Mouse (Mus musculus) intestine, embryonic 16.5 days (tissue): ENCODE measurements around the gene Camk1g. TPM values are rescaled to one million over a fixed set of nuclear protein-coding genes. Genes with fewer than 3 reads are reported as not detected.

Source experiments
- ATAC-seq: fragments of 200-750 bp; cut with Nextera tagmentation; 2 replicates; pipeline ENCODE4 v1.8.0; 2017; ENCODE audit warnings: moderate TSS enrichment, moderate library complexity
- H3K27ac ChIP-seq: fragments of 300-500 bp; sonication (generic); 2 replicates; pipeline ENCODE4 v1.5.1; 2014; ENCODE audit warnings: mild to moderate bottlenecking, low read length
- H3K27me3 ChIP-seq: fragments of 300-500 bp; sonication (generic); replicated peaks from 2 replicates; pipeline ENCODE4 v1.6.1; 2014; ENCODE audit warnings: low read length, control low read depth, mixed read lengths; ENCODE audit not compliant: control insufficient read depth, insufficient read depth
- H3K36me3 ChIP-seq: fragments of 300-500 bp; sonication (generic); 2 replicates; pipeline ENCODE4 v1.6.1; 2014; ENCODE audit warnings: low read length, control low read depth; ENCODE audit not compliant: control insufficient read depth, insufficient read depth
- H3K4me1 ChIP-seq: fragments of 300-500 bp; sonication (generic); 2 replicates; pipeline ENCODE4 v1.6.1; 2014; ENCODE audit warnings: low read length, control low read depth, mixed read lengths; ENCODE audit not compliant: control insufficient read depth, insufficient read depth
- H3K4me2 ChIP-seq: fragments of 300-500 bp; sonication (generic); 2 replicates; pipeline ENCODE4 v1.6.1; 2014; ENCODE audit warnings: low read depth, low read length, control low read depth
- H3K4me3 ChIP-seq: fragments of 300-500 bp; sonication (generic); 2 replicates; pipeline ENCODE4 v1.5.1; 2014; ENCODE audit warnings: mild to moderate bottlenecking, low read length
- H3K9ac ChIP-seq: fragments of 300-500 bp; sonication (generic); 2 replicates; pipeline ENCODE4 v1.6.1; 2014; ENCODE audit warnings: low read depth, low read length
- H3K9me3 ChIP-seq: fragments of 300-500 bp; sonication (generic); 2 replicates; pipeline ENCODE4 v1.6.1; 2016; ENCODE audit warnings: low read length, control low read depth; ENCODE audit not compliant: control insufficient read depth
- WGBS: fragments of 180-500 bp; shearing (Covaris S2); extraction: QIAGEN DNeasy Blood & Tissue Kit; methylation state at CpG from one replicate; pipeline ENCODE4 v1.1.7; 2014; 5-methylcytosine and 5-hydroxymethylcytosine counted together
- polyA plus RNA-seq: library from polyadenylated mRNA; unstranded; fragments of >200 nt; fragmentation: Nextera tagmentation; extraction: Ambion mirVana; gene quantifications from 2 replicates; pipeline ENCODE4 v1.2.1, GENCODE M21; 2015

The Camk1g gene
- polyA plus RNA-seq, 1 experiment from 2014 or later = 4.7 TPM

- Histone ChIP-seq H3K27ac (no peak overlapping the region), H3K9ac (no peak overlapping the region), H3K36me3 (no peaks in the 10 kb centered on the region), H3K9me3 (no peaks in the 10 kb centered on the region), H3K4me1 (no peaks in the 10 kb centered on the region), H3K4me2 (no peak overlapping the region), H3K4me3 (no peak overlapping the region), H3K27me3 (no peaks in the 10 kb centered on the region)
- WGBS = 85% methylated on average over 5 of the region's 5 CpGs
- ATAC-seq = no peak
Observed at GRCm38 (mm10) chr1:193342198-193342946, 27.7 kb downstream of the Camk1g start.

- Histone ChIP-seq H3K9me3 (no peaks in the 10 kb centered on the region), H3K27me3 (no peaks in the 10 kb centered on the region), H3K27ac (no peak overlapping the region), H3K36me3 (no peaks in the 10 kb centered on the region), H3K4me3 (no peak overlapping the region), H3K4me2 (no peak overlapping the region), H3K9ac (no peak overlapping the region), H3K4me1 (no peaks in the 10 kb centered on the region; the same call in 1 of the 2 replicates)
- whole genome bisulfite sequencing = 77% methylated on average over 9 of the region's 9 CpGs
- ATAC-seq = no peak
Observed at GRCm38 (mm10) chr1:193338363-193338995, 31.6 kb downstream of the Camk1g start.

- Histone ChIP-seq H3K4me3 (no peak overlapping the region), H3K27ac (no peak overlapping the region), H3K36me3 (no peaks in the 10 kb centered on the region), H3K4me1 (no peaks in the 10 kb centered on the region; the same call in 1 of the 2 replicates), H3K9ac (no peak overlapping the region), H3K27me3 (no peaks in the 10 kb centered on the region), H3K4me2 (no peak overlapping the region), H3K9me3 (no peaks in the 10 kb centered on the region)
- no peak for ATAC-seq
- 73% methylated on average over 4 of the region's 4 CpGs for WGBS
Observed at GRCm38 (mm10) chr1:193337787-193338310, 32.2 kb downstream of the Camk1g start.

DNA sequence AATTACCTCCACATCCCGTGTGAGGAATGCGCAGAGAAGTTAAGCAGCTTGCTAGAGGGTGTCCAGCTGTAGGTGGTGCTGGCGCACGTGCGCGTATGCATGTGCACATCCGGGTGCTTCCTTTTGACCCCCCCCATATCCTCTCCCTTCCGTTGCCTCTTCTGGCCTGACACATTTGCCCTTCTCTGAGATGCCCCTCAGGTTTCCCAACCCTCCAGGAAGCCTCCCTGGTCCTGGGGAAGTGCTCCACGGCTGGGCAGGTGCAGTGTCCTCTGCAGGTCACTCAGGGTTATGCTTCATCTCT lies 33.1 kb downstream of the Camk1g start:
- Histone ChIP-seq H3K4me1 (no peaks in the 10 kb centered on the region; the same call in 1 of the 2 replicates), H3K4me3 (no peak overlapping the region), H3K9ac (no peak overlapping the region), H3K27ac (no peak overlapping the region), H3K36me3 (no peaks in the 10 kb centered on the region), H3K27me3 (no peaks in the 10 kb centered on the region), H3K4me2 (no peak overlapping the region), H3K9me3 (no peaks in the 10 kb centered on the region)
- 86% methylated on average over 9 of the region's 9 CpGs for WGBS
- no peak for ATAC-seq

DNA sequence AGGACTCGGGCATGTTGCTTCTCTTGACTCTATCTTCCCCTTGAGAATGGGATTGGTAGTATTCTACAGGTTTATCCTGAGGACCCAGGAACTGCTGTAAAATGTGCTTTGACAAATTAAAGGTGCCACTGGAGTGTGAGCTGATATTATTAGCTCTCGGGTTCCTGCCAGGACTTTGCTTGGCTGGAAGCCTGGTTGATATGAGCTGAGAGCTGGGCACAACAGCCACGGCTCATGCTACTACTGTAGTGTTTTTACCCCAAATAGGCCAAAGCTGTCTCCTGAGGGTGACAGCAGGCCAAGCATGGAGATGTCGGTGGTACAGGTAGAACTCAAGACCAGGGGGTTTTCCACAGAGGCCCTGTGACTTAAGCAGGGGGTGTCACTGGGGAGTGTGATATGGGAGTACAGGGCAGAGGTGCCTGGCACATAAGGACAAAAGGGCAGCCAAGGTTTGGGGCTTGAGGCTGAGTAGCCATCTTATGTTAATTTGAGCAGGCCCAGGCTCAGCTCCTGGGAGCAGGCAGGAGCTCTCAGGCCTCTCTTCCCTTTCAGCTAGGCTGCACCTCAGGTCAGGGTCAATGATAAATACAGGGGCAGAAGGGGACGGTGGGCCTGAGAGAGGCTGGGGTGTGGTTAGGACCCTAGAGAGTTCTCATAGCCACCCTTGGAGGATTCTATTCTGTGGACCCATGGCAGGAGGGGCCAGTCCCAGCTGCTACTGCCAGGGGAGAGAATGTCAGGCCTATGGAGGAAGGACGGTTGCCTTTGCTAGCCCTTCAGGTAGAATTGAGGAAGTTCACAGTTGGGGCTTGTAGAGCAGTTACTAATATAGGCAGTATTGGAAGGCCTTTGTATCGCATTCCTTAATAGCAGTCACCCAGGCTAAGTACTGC lies 33.7 kb downstream of the Camk1g start:
- H3K4me2 ChIP-seq = no peak overlapping the region
- H3K36me3 ChIP-seq = no peaks in the 10 kb centered on the region
- H3K27ac ChIP-seq = no peak overlapping the region
- no peak overlapping the region for H3K4me3 ChIP-seq
- H3K27me3 ChIP-seq = no peaks in the 10 kb centered on the region
- no peaks in the 10 kb centered on the region; the same call in 1 of the 2 replicates for H3K4me1 ChIP-seq
- whole genome bisulfite sequencing = 85% methylated on average over 7 of the region's 7 CpGs
- no peaks in the 10 kb centered on the region for H3K9me3 ChIP-seq
- no peak overlapping the region for H3K9ac ChIP-seq
- ATAC-seq = no peak

DNA sequence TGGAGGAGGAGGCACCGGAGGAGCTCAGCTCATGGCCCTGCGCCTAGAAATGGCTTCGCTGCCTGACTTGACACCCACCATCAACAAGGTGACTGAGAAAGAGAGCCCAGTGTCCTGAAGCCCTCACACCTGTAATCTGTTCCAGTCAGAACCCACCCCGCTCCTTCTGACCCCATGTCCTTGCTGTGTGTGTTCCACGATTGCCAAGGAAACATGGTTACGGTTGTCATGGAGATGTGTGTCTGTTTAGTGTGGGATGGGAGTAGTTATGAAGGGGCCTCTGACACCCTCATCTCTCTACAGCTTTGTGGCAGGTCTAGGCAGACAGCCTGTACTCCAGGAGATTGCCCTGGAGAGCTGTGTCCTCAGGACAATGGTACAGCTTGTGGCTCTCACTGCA lies 35.6 kb downstream of the Camk1g start:
- no peak overlapping the region for H3K9ac ChIP-seq
- H3K4me1 ChIP-seq = no peaks in the 10 kb centered on the region; the same call in 1 of the 2 replicates
- 62% methylated on average over 6 of the region's 6 CpGs for WGBS
- H3K27me3 ChIP-seq = no peaks in the 10 kb centered on the region
- H3K4me2 ChIP-seq = no peak overlapping the region
- no peaks in the 10 kb centered on the region for H3K36me3 ChIP-seq
- H3K4me3 ChIP-seq = no peak overlapping the region
- no peak overlapping the region for H3K27ac ChIP-seq
- ATAC-seq = no peak
- H3K9me3 ChIP-seq = no peaks in the 10 kb centered on the region

DNA sequence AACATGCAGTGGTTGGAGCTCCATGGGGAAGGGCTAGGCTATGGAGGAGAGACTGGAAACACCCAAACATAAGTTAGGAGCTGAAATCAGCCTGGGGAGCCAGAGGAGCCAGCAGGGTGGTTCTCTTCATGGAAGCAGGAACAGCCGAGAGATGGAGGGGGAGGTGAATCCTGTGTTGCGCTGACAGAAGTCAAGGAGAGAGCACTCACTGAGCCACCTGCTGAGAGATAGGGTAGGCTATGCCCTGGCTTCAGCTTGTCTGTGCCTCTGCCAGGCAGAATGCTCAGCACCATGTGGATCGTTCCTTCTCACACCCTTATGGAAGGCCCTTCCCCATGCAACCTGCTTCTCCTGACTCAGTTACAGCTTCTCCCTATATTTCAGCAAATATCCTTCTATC lies 36.3 kb downstream of the Camk1g start:
- Histone ChIP-seq H3K4me2 (no peak overlapping the region), H3K4me3 (no peak overlapping the region), H3K27ac (no peak overlapping the region), H3K9me3 (no peaks in the 10 kb centered on the region), H3K9ac (no peak overlapping the region), H3K4me1 (no peaks in the 10 kb centered on the region; the same call in 1 of the 2 replicates), H3K36me3 (no peaks in the 10 kb centered on the region), H3K27me3 (no peaks in the 10 kb centered on the region)
- 82% methylated on average over 3 of the region's 3 CpGs for WGBS
- no peak for ATAC-seq

DNA sequence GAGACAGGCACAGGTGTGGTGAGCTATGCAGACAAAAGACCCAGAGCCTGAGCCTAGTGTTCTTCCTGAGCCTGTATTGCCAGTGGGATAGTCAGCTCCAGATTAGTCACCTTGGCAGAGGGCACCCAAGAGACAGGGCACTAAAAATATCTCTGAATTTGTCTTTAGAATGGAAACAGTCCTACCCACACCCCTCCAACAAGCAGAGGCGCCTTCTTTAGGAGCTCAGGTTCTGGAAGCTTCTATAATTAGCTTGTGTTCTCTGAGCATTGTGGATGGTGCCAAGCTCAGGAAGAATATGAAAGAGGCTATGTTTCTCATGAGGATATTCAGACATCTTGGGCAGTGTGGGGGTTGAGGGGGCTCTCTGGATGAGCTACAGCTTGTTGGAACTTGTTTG lies 37.4 kb downstream of the Camk1g start:
- WGBS = 79% methylated on average over 1 of the region's 1 CpGs
- no peak for ATAC-seq
- no peak overlapping the region for H3K27ac ChIP-seq

GRCm38 (mm10) chr1:193332018-193332417 lies 38.1 kb downstream of the Camk1g start:
- no peak overlapping the region for H3K4me2 ChIP-seq
- no peaks in the 10 kb centered on the region for H3K36me3 ChIP-seq
- H3K4me1 ChIP-seq = no peaks in the 10 kb centered on the region; the same call in none of the 2 replicates
- no peaks in the 10 kb centered on the region for H3K9me3 ChIP-seq
- H3K27me3 ChIP-seq = no peaks in the 10 kb centered on the region
- no peak for ATAC-seq
- no peak overlapping the region for H3K27ac ChIP-seq
- WGBS = 90% methylated on average over 13 of the region's 13 CpGs
- no peak overlapping the region for H3K4me3 ChIP-seq
- H3K9ac ChIP-seq = no peak overlapping the region

More for the DNA sequence above, 37.4 kb downstream of the Camk1g start:
- Histone ChIP-seq H3K4me2 (no peak overlapping the region), H3K9ac (no peak overlapping the region), H3K4me3 (no peak overlapping the region), H3K36me3 (no peaks in the 10 kb centered on the region), H3K4me1 (no peaks in the 10 kb centered on the region; the same call in 1 of the 2 replicates), H3K27me3 (no peaks in the 10 kb centered on the region), H3K9me3 (no peaks in the 10 kb centered on the region)
